Mouse (Mus musculus): Measurements from ENCODE around the gene Tmem8. TPM values are rescaled to one million over a fixed set of nuclear protein-coding genes. Genes with fewer than 3 reads are reported as not detected.

Tmem8 gene
- polyA plus RNA-seq, 1 experiment from 2014 or later, result 4.3 TPM

DNA sequence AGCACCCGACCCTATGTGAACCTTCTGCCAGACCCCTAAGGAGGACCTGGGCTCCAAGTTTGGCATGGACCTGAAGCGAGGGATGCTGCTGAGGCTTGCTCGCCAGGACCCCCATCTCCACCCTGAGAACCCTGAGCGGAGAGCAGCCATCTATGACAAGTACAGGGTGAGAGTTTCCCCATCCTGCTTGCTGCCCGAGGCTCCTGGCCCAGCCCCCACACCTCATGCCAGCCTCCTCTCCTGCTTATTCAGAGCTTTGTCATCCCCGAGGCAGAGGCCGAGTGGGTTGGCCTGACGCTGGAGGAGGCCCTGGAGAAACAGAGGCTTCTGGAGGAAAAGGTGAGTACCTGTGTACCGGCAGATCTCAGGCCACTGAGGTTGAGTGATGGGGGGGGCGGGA, 12.1 kb downstream of the Tmem8 start:
- Histone ChIP-seq H3K27me3 (replicated peaks) (no peaks in the 10 kb centered on the region), H3K4me3 (replicated peaks) (no peak overlapping the region), H3K9me3 (replicated peaks) (no peaks in the 10 kb centered on the region), H3K4me1 (peaks cover 26% of the 10 kb centered on the region), H3K4me2 (no peak overlapping the region), H3K36me3 (peaks cover 48% of the 10 kb centered on the region), H3K9ac (replicated peaks) (no peak overlapping the region), H3K27ac (replicated peaks) (no peak overlapping the region)
- 93% methylated on average over 10 of the region's 10 CpGs for WGBS
- ATAC-seq (ENCODE audit: low FRiP score), result no peak

DNA sequence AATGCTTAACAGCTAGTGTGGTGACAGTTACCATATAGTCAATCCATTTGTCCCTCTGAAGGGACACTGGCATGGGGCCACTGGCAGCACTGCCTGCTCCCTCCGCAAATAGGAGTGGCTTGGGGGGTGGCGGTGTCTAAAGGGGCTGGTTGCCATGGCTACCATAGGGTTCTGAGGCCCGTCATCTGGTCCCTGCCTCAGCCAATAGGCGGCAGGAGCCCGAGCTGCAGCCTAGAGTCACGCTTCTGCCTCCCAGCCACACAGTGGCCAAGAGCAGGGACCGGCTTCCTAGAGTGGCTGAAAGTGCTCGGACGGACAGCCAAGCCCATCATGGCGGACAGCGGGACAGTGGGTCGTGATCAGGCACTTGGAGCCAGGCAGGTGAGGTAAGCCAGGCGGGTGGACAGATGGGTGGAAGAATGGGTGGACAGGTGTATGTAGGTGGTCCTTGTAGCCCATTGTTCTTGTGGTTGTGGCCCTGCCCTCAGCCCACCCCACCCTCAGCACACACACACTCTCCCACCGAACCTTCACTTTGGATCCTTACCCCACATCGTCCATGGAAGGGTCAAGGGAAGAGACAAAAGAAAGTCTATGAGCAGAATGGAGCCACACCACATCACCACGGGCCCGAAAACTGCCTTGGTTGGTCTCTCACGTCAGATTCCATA, 18.1 kb downstream of the Tmem8 start:
- no peak overlapping the region for H3K9ac ChIP-seq (replicated peaks)
- H3K27ac ChIP-seq (replicated peaks), result no peak overlapping the region
- no peaks in the 10 kb centered on the region for H3K27me3 ChIP-seq (replicated peaks)

DNA sequence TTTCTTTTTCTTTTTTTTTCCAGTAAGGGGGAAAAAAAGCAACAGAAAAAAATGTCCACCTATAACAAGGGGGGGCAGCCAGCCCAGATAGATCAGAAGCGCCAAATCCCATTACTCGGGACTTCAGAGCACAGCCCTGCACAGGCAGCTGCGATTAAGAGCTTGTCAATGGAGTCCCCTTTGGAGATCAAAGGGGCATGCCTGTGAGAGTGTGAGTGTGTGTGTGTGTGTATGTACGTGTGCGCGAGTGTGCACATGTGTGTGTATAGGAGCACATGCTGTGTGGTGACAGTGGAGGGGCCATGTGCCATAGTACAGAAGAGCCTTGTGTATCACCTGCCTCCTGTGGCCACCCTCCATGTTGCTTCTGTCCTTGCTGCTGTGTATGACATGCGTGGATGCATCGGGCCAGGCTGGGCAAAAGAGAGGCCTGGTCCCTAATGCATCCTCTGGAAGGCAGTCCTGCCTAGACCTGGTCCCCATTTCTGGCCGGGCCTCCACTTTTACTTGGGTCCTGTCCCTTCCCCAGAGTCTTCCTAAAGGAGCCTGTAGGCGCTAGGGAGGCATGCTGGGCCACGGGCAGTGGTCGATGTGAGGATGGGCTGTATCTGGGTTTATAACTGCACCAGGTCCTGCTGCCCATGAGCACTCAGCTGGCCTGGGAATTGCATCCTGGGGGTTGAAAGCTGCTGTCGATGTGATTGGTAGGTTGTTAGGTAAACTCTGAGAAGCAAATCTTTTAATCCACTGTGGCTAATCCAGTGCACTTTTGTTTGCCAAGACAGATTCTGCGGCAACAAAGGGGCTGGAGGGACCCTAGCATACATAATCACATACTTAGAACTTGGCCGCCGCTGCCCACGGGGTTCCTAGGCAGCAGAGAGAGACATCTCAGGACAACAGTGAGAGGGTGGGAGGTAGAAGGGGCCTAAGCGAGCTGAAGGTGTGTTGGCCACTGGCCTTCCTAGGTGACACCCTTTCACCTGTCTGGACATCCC, 19.1 kb downstream of the Tmem8 start:
- 88% methylated on average over 18 of the region's 18 CpGs for WGBS
- no peaks in the 10 kb centered on the region for H3K9me3 ChIP-seq (replicated peaks)
- peaks cover 48% of the 10 kb centered on the region for H3K36me3 ChIP-seq
- H3K4me3 ChIP-seq (replicated peaks), result no peak overlapping the region
- H3K27me3 ChIP-seq (replicated peaks), result no peaks in the 10 kb centered on the region
- no peak overlapping the region for H3K9ac ChIP-seq (replicated peaks)
- H3K4me1 ChIP-seq, result no peaks in the 10 kb centered on the region
- H3K27ac ChIP-seq (replicated peaks), result no peak overlapping the region
- no peak overlapping the region for H3K4me2 ChIP-seq
- no peak for ATAC-seq (ENCODE audit: low FRiP score)

More for the DNA sequence above, 18.1 kb downstream of the Tmem8 start:
- Histone ChIP-seq H3K4me1 (no peaks in the 10 kb centered on the region), H3K36me3 (peaks cover 56% of the 10 kb centered on the region), H3K4me3 (replicated peaks) (no peak overlapping the region), H3K9me3 (replicated peaks) (no peaks in the 10 kb centered on the region), H3K4me2 (no peak overlapping the region)
- ATAC-seq (ENCODE audit: low FRiP score), result no peak
- 76% methylated on average over 18 of the region's 18 CpGs for WGBS

DNA sequence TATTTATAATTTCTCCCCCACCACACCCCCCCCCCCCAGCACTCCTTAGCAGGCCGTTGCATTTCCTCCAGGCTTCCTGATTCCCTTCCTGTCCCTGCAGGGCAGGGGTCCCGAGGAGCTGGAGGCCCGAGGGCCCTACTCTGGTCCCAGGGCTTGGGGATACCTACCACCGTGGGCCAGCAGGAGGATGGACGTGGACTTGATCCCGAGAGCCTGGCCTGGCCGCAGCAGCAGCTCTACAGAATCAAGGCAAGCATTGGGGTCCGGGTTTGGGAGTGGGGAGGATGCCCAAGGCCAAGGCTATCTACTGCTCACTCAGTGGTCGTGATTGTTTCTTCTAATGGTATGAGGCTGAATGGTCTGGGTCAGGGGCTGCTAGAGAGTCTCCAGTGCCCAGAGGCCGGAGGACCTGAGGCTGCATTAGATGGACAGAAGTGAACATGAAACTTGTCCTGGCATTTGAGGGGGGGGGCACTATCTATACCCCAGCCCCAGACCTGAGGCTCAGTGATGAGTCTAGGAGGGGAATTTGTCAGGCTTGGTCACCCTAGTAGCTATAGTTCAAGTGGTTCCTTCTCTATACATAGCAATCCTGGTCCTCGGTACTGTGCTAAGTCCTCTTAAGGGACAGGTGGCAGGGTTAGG, 24.1 kb downstream of the Tmem8 start:
- ATAC-seq (ENCODE audit: low FRiP score), result no peak
- 0 out of 2 replicates have a peak, but pooled peaks cover 1% of the 10 kb centered on the region for H3K36me3 ChIP-seq
- H3K27me3 ChIP-seq (replicated peaks), result no peaks in the 10 kb centered on the region
- H3K9ac ChIP-seq (replicated peaks), result no peak overlapping the region
- H3K4me3 ChIP-seq (replicated peaks), result no peak overlapping the region
- no peaks in the 10 kb centered on the region for H3K9me3 ChIP-seq (replicated peaks)
- peaks cover 29% of the 10 kb centered on the region for H3K4me1 ChIP-seq
- no peak overlapping the region for H3K4me2 ChIP-seq
- no peak overlapping the region for H3K27ac ChIP-seq (replicated peaks)
- WGBS, result 92% methylated on average over 11 of the region's 11 CpGs

DNA sequence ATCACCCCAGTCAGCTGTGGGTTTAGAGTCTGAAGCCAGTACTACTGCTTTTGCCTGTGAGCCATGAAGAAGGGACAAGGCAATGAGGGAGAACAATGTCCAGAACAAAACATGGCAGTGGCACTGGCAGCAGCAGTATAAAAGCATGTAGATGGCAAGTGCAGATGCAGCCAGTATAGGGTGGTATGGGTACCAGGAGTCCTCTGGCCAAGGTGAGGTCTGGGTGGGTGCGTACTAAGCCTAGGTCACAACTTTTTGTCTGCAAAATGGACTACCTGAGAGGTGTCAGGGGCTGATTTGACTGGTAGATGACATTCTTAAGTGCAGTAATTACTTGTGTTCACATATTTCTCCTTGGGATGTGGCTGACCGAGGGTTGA, 24.6 kb downstream of the Tmem8 start:
- Histone ChIP-seq H3K27me3 (replicated peaks) (no peaks in the 10 kb centered on the region), H3K27ac (replicated peaks) (peak overlapping the region; percentile 94), H3K36me3 (peaks cover under 1% of the 10 kb centered on the region; the same call in 1 of the 2 replicates), H3K4me2 (peak overlapping the region; percentile 76), H3K4me1 (peaks cover 29% of the 10 kb centered on the region), H3K9ac (replicated peaks) (peak overlapping the region; percentile 98; the same call in 1 of the 2 replicates), H3K4me3 (replicated peaks) (peak overlapping the region; percentile 92), H3K9me3 (replicated peaks) (no peaks in the 10 kb centered on the region)
- WGBS, result 78% methylated on average over 2 of the region's 2 CpGs
- ATAC-seq (ENCODE audit: low FRiP score), result 0 out of 2 replicates have a peak, but pooled peaks have one; percentile 2

DNA sequence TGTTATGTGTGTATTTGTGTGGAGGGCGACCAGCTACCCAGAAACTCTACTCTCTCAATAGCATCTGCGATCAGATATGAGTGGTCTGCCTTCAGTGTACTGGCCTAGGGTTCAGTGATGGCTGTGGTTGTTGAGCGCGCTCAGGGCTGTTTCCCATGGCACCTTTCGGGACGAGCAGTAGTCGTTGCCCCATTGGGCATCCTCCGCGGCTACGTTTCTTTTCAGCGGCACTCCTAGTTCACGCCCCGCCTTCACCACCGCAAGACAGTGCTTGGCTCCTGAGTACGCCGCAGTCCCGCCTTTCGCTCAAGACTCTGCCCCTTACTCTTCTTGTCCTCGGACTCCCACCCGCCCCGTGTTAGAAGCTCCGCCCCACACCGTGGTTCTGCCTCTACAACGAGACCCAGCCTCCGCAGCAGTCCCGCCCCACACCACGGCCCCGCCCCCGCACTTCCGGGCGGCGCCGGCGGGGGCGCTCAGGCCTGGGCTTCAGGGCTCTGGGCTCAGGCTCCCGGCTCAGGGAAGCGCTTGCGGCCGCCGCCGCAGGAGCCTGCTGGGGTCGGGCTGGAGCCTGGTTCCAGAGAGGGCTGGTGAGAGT, 25.2 kb downstream of the Tmem8 start, which contains the start of gene Axin1:
Gene Axin1 (plus strand): TSS at position 450 of the 598 bp plus-strand sequence.
- H3K4me3 ChIP-seq (replicated peaks), result peak within 1 kb of the TSS; percentile 92
- ATAC-seq (ENCODE audit: low FRiP score), result peak; percentile 95
- H3K4me2 ChIP-seq, result peak within 1 kb of the TSS; percentile 76
- WGBS, result under 1% methylated on average over 41 of the region's 42 CpGs
- no peaks in the 10 kb centered on the region for H3K27me3 ChIP-seq (replicated peaks)
- peak within 1 kb of the TSS; percentile 98 for H3K9ac ChIP-seq (replicated peaks)
- H3K9me3 ChIP-seq (replicated peaks), result no peaks in the 10 kb centered on the region
- peaks cover 6% of the 10 kb centered on the region for H3K36me3 ChIP-seq
- peaks cover 29% of the 10 kb centered on the region for H3K4me1 ChIP-seq
- peak within 1 kb of the TSS; percentile 94 for H3K27ac ChIP-seq (replicated peaks)

DNA sequence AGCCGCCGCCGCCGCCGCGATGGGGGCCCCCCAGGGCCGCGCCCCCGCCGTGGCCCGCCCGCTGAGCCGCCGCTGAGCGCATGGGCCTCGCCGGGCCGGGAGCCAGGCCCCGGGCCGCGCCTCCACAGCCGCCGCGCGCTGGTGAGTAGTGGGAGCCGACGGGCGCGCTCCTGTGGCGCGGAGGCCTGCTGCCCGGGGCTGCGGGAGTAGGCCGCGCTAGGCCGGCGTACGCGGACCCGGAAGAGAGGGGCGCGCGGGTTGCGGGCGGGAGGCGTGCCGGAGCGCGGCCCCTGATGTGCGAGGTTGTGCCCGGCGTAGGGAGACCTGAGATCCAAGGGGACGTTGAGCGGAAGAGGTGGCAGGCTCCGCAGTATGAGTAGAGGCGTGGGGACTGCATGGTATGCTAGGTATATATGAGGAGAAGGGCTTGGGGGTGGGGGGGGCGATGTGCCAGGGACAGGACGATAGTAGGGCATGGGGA, 25.8 kb downstream of the Tmem8 start:
- WGBS, result under 1% methylated on average over 57 of the region's 58 CpGs
- H3K9me3 ChIP-seq (replicated peaks), result no peaks in the 10 kb centered on the region
- peaks cover 29% of the 10 kb centered on the region for H3K4me1 ChIP-seq
- peak overlapping the region; percentile 76 for H3K4me2 ChIP-seq
- peaks cover 10% of the 10 kb centered on the region for H3K36me3 ChIP-seq
- peak overlapping the region; percentile 98 for H3K9ac ChIP-seq (replicated peaks)
- peak overlapping the region; percentile 94 for H3K27ac ChIP-seq (replicated peaks)
- H3K4me3 ChIP-seq (replicated peaks), result peak overlapping the region; percentile 92
- ATAC-seq (ENCODE audit: low FRiP score), result peak; percentile 64
- no peaks in the 10 kb centered on the region for H3K27me3 ChIP-seq (replicated peaks)

DNA sequence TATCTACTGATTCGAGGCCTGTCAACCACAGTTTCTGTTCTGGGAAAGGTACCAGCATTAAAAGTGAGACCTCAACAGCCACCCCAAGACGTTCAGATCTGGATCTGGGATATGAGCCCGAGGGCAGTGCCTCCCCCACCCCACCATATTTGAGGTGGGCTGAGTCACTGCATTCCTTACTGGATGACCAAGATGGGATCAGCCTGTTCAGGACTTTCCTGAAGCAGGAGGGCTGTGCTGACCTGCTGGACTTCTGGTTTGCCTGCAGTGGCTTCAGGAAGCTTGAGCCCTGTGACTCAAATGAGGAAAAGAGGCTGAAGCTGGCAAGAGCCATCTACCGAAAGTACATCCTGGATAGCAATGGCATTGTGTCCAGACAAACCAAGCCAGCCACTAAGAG, 29.7 kb downstream of the Tmem8 start:
- Histone ChIP-seq H3K36me3 (peaks cover 27% of the 10 kb centered on the region), H3K4me3 (replicated peaks) (no peak overlapping the region), H3K4me1 (peaks cover 27% of the 10 kb centered on the region), H3K9me3 (replicated peaks) (no peaks in the 10 kb centered on the region), H3K9ac (replicated peaks) (no peak overlapping the region), H3K27me3 (replicated peaks) (no peaks in the 10 kb centered on the region), H3K4me2 (no peak overlapping the region), H3K27ac (replicated peaks) (no peak overlapping the region)
- WGBS, result 95% methylated on average over 4 of the region's 4 CpGs
- ATAC-seq (ENCODE audit: low FRiP score), result no peak

DNA sequence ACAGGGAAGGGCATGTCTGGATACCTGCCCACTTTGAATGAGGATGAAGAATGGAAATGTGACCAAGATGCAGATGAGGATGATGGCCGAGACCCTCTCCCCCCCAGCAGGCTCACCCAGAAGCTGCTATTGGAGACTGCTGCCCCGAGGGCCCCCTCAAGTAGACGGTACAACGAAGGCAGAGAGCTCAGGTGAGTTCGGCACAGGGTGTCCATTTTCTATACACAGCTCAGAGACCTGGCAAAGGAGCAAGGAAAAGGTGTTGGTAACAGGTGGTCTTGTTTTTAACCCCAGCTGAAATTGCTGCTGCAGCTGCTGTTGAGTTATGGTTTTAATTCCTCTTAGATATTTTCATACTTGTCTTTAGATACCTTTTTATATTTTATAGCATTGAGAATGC, 30.3 kb downstream of the Tmem8 start:
- H3K9ac ChIP-seq (replicated peaks), result no peak overlapping the region
- H3K27ac ChIP-seq (replicated peaks), result no peak overlapping the region
- H3K9me3 ChIP-seq (replicated peaks), result no peaks in the 10 kb centered on the region
- 93% methylated on average over 5 of the region's 5 CpGs for WGBS
- H3K4me3 ChIP-seq (replicated peaks), result no peak overlapping the region
- H3K36me3 ChIP-seq, result peaks cover 27% of the 10 kb centered on the region
- H3K4me2 ChIP-seq, result no peak overlapping the region
- H3K27me3 ChIP-seq (replicated peaks), result no peaks in the 10 kb centered on the region
- ATAC-seq (ENCODE audit: low FRiP score), result no peak
- H3K4me1 ChIP-seq, result peaks cover 22% of the 10 kb centered on the region

DNA sequence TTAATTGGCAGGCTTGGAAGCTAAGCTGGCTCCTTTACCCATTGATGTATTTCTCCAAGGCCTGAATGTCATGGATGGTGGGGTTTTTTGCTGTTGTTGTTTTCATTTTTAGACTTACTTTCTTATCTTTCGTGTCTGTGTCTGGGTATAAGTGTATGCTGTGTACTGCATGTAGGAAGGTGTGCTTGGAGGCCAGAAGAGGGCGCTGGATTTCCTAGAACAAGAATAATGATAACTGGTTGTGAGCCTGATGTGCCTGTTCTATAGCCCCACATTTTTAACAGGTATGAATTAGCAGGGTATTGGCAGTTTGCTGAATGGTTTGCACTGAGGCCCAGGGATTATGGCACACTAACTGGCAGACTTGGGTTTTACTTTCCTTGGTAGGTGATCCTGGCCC, 36.0 kb downstream of the Tmem8 start:
- H3K9ac ChIP-seq (replicated peaks), result no peak overlapping the region
- WGBS, result 82% methylated on average over 2 of the region's 2 CpGs
- H3K27me3 ChIP-seq (replicated peaks), result no peaks in the 10 kb centered on the region
- no peak overlapping the region for H3K27ac ChIP-seq (replicated peaks)
- H3K9me3 ChIP-seq (replicated peaks), result no peaks in the 10 kb centered on the region
- H3K4me1 ChIP-seq, result no peaks in the 10 kb centered on the region
- H3K4me3 ChIP-seq (replicated peaks), result no peak overlapping the region
- H3K36me3 ChIP-seq, result peaks cover 34% of the 10 kb centered on the region
- ATAC-seq (ENCODE audit: low FRiP score), result no peak
- H3K4me2 ChIP-seq, result no peak overlapping the region

Measured in neural tube, embryonic 15.5 days (tissue).